Mouse (Mus musculus) lung, adult 2 months (tissue): ENCODE measurements around the gene Sgtb.

Source experiments
- CTCF ChIP-seq: fragments of 200-500 bp; IDR thresholded peaks from 2 replicates; pipeline ENCODE4 v1.5.1; 2011; ENCODE audit warnings: mild to moderate bottlenecking, low read length, control low read depth; ENCODE audit not compliant: insufficient read depth
- POLR2A ChIP-seq: fragments of 200-500 bp; IDR thresholded peaks from 2 replicates; pipeline ENCODE4 v1.6.1; 2011; ENCODE audit warnings: low read depth, mild to moderate bottlenecking, control low read depth, low read length, borderline replicate concordance; ENCODE audit errors: extremely low read depth

DNA sequence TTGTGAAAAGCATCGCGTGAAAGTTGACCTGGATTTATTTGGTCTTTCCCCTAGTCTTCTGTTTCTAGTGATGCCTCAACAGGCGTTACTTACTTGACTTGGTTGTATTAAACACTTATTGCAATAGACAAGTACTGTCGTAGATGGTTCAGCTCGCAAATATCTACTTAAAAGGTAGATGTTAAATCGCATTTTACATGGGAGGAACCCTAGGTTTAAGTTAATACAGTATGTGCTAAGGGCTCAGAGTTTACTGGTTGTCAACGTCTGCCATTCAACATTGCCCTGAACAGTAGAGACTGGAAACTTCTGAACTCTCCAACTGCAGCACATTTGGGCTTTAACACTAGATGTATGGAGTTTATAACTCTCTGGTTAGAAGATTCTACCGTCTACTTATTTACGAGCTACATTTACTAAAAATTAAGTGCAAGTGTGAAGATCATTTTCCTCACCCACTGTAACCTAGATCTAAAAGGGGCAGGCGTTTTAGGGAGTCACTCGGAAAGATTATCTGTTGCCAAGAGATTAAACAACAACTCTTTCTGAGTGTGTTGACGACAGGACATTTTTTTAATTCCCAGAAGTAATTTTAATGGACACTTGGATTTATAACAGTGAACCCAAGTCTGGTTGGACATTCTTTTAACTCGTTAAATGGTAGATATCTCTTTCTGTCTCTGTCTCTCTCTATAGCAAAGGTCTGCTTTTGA is 69.8 kb downstream of the Sgtb start:
- TF ChIP-seq POLR2A: no peak
- no peak for TF ChIP-seq CTCF
